Comparison of ENCODE assay signal across 11 mouse cellular contexts in genomic region chr1:177440411-177440810, GRCm38 (mm10). TPM values are rescaled to one million over a fixed set of nuclear protein-coding genes. Genes with fewer than 3 reads are reported as not detected.
A peak's percentile ranks its signal among the peaks of the same experiment; 100 is the strongest.
DNase-seq lines count a peak whose midpoint lies in the region; ATAC-seq and TF ChIP-seq lines count a peak whose summit lies in the region.
"Had no signal": no experiment of that assay in that cellular context is flagged by ENCODE, and none has a peak within 500 bp of the region (broad histone marks: within the 10 kb centered on the region; RNA-seq: fewer than 3 reads in every experiment).

No protein-coding gene starts in this region.

- peaks cover 22% of the 10 kb centered on the region for H3K4me1 ChIP-seq in heart, embryonic 10.5 days
- H3K4me1 ChIP-seq in lung, postnatal 0 days (ENCODE audit: insufficient read depth, low read depth, low read length): peaks cover 9% of the 10 kb centered on the region
- no peaks in the 10 kb centered on the region for H3K4me1 ChIP-seq in hindbrain, postnatal 0 days (ENCODE audit: insufficient read depth, low read length)

- peak overlapping the region; percentile 84; the same call in 1 of the 2 replicates for H3K4me3 ChIP-seq in heart, embryonic 10.5 days
- no peak overlapping the region for H3K4me3 ChIP-seq in lung, postnatal 0 days (ENCODE audit: low read depth, low read length)
- H3K4me3 ChIP-seq in hindbrain, postnatal 0 days (ENCODE audit: low read length): no peak overlapping the region

- DNase-seq in heart, embryonic 10.5 days (ENCODE audit: low spot score): no peak
- DNase-seq in heart, postnatal 10 days: no peak
- no peak for DNase-seq in lung, postnatal 0 days (ENCODE audit: low spot score)
- no peak for DNase-seq in lung, postnatal 14 days
- DNase-seq in hindbrain, postnatal 0 days (ENCODE audit: low spot score): no peak
- DNase-seq in naive thymus-derived CD4-positive, alpha-beta T cell, adult 2 months (ENCODE audit: low read depth): peak; percentile 30
- no peak for DNase-seq in T-cell, adult 2 months (ENCODE audit: low spot score)
- no peak for DNase-seq in left cerebral cortex, adult 11 months (ENCODE audit: low spot score)
- DNase-seq: cerebellum, adult 18-20 months; kidney, adult 18-20 months; lung, postnatal 10 days had no signal

- no peak overlapping the region for H3K27ac ChIP-seq in heart, embryonic 10.5 days
- no peak overlapping the region for H3K27ac ChIP-seq in lung, postnatal 0 days (ENCODE audit: low read length)
- no peak overlapping the region for H3K27ac ChIP-seq in hindbrain, postnatal 0 days

- H3K9ac ChIP-seq in lung, postnatal 0 days (replicated peaks; ENCODE audit: low read depth): no peak overlapping the region
- H3K9ac ChIP-seq in hindbrain, postnatal 0 days (replicated peaks; ENCODE audit: low read length): no peak overlapping the region

- intact Hi-C loops in heart, postnatal 10 days (cut with DNase I): loop anchor here (5.0 to 10.0 kb wide), 5 partner anchors 114 to 352 kb away; partner anchors contain the start of gene Akt3

- no peaks in the 10 kb centered on the region for H3K36me3 ChIP-seq in heart, embryonic 10.5 days
- H3K36me3 ChIP-seq in lung, postnatal 0 days (ENCODE audit: insufficient read depth, low read length): no peaks in the 10 kb centered on the region
- H3K36me3 ChIP-seq in hindbrain, postnatal 0 days (ENCODE audit: insufficient read depth, low read length): no peaks in the 10 kb centered on the region

- no peaks in the 10 kb centered on the region for H3K27me3 ChIP-seq in heart, embryonic 10.5 days (ENCODE audit: insufficient read depth, poor library complexity, severe bottlenecking)
- H3K27me3 ChIP-seq in lung, postnatal 0 days (replicated peaks; ENCODE audit: insufficient read depth, low read length): no peaks in the 10 kb centered on the region
- no peaks in the 10 kb centered on the region for H3K27me3 ChIP-seq in hindbrain, postnatal 0 days (ENCODE audit: insufficient read depth, low read length)

- peak overlapping the region; percentile 86; the same call in 1 of the 2 replicates for H3K4me2 ChIP-seq in lung, postnatal 0 days (replicated peaks; ENCODE audit: low read depth, low read length)
- H3K4me2 ChIP-seq in hindbrain, postnatal 0 days (ENCODE audit: low read depth, low read length): peak overlapping the region; percentile 84

- no peak for ATAC-seq in lung, postnatal 0 days
- ATAC-seq in hindbrain, postnatal 0 days: no peak

- no peak for TF ChIP-seq CTCF in lung, postnatal 0 days (IDR thresholded peaks at IDR 0.05)
- TF ChIP-seq CTCF in hindbrain, postnatal 0 days (IDR thresholded peaks at IDR 0.05; ENCODE audit: low read depth): no peak

- H3K9me3 ChIP-seq in heart, embryonic 10.5 days: no peaks in the 10 kb centered on the region
- no peaks in the 10 kb centered on the region for H3K9me3 ChIP-seq in lung, postnatal 0 days (ENCODE audit: low read length)
- H3K9me3 ChIP-seq in hindbrain, postnatal 0 days (ENCODE audit: low read length): no peaks in the 10 kb centered on the region

- WGBS in heart, embryonic 10.5 days: 10% methylated on average over 2 of the region's 2 CpGs
- 0% methylated on average over 2 of the region's 2 CpGs for WGBS in lung, postnatal 0 days
- WGBS in hindbrain, postnatal 0 days: 0% methylated on average over 1 of the region's 2 CpGs

- TF ChIP-seq EP300 in lung, postnatal 0 days (IDR thresholded peaks at IDR 0.05): no peak

RNA-seq across cellular contexts. Expression of gene Zbtb18, which starts 1.7 kb away (rescaled TPM):
- polyA plus RNA-seq in heart, embryonic 10.5 days (2016; fragmentation: Nextera tagmentation; extraction: Ambion mirVana): 1.2 and 1.6 TPM in 2 replicates
- 10 to 100 TPM; 38.2 to 41.3 TPM for total RNA-seq in heart, postnatal 10 days (2021)
- polyA plus RNA-seq in lung, postnatal 0 days (2015; fragmentation: Nextera tagmentation; extraction: Ambion mirVana): 2.0 and 3.0 TPM in 2 replicates
- total RNA-seq in hindbrain, postnatal 0 days (2014; rRNA removed): 112 and 114 TPM in 2 replicates
- polyA plus RNA-seq in hindbrain, postnatal 0 days (2015; fragmentation: Nextera tagmentation; extraction: Ambion mirVana): 45.6 and 47.3 TPM in 2 replicates

Comparison
In these comparisons a context has a peak if more than half of its experiments do, and no peak if none do; other contexts are left out.
1. RNA of gene Zbtb18, which starts 1.7 kb away (polyA plus RNA-seq): 45.6 to 47.3 TPM in hindbrain, postnatal 0 days; 2.0 to 3.0 TPM in lung, postnatal 0 days and 1.2 to 1.6 TPM in heart, embryonic 10.5 days; every median in the first group is over 10 times any median in the second.